Mouse (Mus musculus) erythroid progenitor cell, adult 5-6 weeks (primary cell): ENCODE results near the gene Hipk4. TPM values are rescaled to one million over a fixed set of nuclear protein-coding genes. Genes with fewer than 3 reads are reported as not detected.
"Not testable (repeated sequence)": the region's sequence is repeated elsewhere in the genome, so short reads cannot be mapped to it uniquely, and the experiment has no call there.

Source experiments
- ATAC-seq: replicated peaks from 2 replicates; pipeline ENCODE4 v1.8.0; 2016; ENCODE audit warnings: moderate number of reproducible peaks, mild to moderate bottlenecking, moderate TSS enrichment, inconsistent platforms; ENCODE audit not compliant: poor library complexity, low FRiP score, severe bottlenecking
- total RNA-seq, 2 experiments: library from RNA; stranded (forward) in 1 of 2; stranded (reverse) in 1 of 2; fragments of 150-400 nt in 1 of 2; fragments of 186-747, 209-891 nt in 1 of 2; gene quantifications; 2 replicates each; pipeline versions ENCODE4 v1.2.3 to v1.2.4; 2015 to 2017; ENCODE audit warnings: low replicate concordance in 2 of 2

Hipk4 gene
- total RNA-seq, 2 experiments from 2014 or later: not detected

DNA sequence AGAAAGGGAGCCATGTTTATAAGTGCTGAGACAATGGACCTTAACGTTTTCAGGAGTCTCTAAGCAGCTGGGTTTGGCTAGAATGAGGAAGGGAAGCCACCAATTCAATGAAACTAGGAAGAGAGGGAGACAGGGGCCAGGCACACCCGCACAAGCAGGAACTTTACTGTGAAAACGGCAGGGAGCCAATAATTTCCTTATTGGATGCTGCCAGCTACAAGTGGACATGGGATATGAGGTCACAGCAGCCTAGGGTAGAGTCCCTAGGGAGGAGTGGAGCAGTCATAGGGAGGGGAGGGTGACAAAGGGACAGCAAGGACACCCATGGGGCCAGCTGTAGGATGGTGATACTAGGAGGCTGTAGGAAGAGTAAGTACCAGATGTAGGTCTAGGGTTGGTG, 30.0 kb upstream of the Hipk4 start:
- no peak for ATAC-seq

- ATAC-seq: no peak
Observed at GRCm38 (mm10) chr7:27493450-27493849, 29.6 kb upstream of the Hipk4 start.

DNA sequence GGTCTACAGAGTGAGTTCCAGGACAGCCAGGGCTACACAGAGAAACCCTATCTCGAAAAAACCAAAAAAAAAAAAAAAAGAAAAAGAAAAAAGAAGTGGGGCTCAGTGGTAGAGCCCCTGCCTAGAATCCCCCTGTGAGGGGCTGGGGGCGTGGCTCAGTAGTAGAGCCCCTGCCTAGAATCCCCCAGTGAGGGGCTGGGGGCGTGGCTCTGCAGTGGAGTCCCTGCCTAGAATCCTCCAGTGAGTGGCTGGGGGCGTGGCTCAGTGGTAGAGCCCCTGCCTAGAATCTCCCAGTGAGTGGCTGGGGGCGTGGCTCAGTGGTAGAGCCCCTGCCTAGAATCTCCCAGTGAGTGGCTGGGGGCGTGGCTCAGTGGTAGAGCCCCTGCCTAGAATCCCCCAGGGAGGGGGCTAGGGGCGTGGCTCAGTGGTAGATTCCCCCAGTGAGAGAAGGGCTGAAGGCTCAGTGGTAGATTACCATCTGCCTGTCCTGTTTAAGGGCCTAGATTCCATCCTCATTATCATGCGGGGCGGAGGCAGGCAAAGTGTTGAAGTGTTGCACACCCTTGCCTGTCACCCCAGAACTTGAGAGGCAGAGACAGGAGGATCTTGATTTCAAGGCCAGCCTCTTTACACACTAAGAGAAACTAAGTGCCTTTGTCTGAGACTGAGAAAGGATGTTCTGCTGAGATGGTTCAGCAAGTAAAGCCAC, 28.3 kb upstream of the Hipk4 start:
- not testable (repeated sequence) for ATAC-seq

GRCm38 (mm10) chr7:27499036-27499435, 24.0 kb upstream of the Hipk4 start, which contains the start of gene Prx:
Prx (plus strand) TSS chr7:27499324.
- no peak for ATAC-seq

DNA sequence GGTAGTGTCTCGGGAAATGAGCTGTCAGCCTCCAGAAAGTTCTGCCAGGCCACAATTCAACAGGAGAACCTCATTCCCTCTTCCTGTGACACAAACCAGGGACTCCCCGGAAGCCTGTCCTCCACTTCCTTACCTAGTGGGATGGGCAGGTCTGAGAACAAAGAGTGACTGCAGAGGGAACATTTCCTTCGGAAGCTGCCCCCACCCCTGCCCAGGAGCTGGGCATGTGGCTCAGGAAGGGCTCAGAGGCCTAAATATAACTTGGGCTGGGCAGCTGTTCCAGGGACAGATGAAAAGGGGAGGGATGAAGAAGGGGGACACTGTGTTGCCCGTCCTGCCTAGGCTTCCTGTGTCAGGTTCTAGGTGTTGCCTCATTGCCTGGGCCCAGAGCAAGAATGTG, 21.4 kb upstream of the Hipk4 start:
- ATAC-seq: no peak

DNA sequence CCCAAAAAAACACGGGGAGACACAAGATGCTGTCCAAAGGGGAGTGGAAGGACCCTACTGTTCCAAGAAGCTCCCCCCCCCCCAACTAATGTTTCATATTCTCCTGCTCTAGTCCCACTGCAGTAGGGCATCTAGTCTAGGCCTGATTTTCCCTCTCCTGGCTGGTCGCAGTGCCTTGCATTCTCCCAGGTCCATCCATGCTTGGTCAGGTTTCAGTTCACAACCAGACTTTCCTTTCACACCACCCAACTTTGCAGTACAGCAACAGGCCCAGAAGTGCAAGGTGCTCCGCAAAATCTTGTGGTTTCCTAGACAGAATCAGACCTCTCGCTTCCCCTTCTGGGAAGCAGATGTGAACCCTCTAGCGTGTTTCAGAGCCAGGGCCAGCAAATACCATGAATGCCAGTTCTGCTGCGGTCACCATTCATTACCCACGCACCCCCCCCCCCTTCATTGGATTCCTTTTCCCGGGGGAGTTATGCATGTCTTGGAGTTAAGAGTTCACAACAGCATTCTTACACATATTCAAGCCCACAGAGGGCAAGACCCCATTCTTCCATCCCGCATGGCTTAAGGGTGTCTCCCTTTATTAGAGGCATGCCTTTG, 16.2 kb upstream of the Hipk4 start:
- no peak for ATAC-seq

GRCm38 (mm10) chr7:27507711-27508647, 15.1 kb upstream of the Hipk4 start:
- peak; percentile 89 for ATAC-seq

GRCm38 (mm10) chr7:27508648-27509005, 14.4 kb upstream of the Hipk4 start:
- peak; percentile 81 for ATAC-seq

DNA sequence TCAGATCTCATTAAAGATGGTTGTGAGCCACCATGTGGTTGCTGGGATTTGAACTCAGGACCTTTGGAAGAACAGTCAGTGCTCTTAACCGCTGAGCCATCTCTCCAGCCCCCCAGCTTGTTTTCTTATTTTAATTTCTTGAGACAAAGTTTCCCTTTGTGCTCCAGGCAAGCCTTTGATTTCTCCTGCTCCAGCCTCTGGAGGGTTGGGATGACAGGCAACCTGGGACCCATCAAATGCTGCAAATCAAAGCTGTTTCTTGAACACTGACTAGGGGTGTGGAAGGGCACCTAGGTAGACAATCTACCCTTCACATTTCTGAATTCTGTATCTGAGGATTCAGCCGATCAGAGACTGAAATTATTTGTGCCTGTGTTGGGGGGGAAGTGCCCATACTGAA, 12.3 kb upstream of the Hipk4 start:
- ATAC-seq: no peak

DNA sequence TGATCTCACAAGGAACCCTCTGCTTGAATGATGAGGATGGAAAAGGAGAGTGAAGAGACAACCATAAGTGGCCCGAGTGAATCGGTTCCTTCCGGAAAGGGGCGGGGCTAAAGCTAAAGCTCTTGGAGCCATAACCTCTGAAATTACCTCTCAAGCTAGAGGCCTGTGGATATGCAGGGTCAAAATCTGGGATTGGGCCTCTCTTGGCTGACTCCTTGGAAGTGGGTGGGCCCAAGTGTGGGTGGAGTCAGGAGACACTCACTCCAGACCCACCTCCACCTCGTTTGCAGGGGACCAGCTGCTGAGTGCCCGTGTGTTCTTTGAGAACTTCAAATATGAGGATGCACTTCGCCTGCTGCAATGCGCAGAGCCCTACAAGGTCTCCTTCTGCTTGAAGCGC, 8.1 kb upstream of the Hipk4 start:
- ATAC-seq: no peak

GRCm38 (mm10) chr7:27518314-27518713, 4.8 kb upstream of the Hipk4 start:
- ATAC-seq: no peak

DNA sequence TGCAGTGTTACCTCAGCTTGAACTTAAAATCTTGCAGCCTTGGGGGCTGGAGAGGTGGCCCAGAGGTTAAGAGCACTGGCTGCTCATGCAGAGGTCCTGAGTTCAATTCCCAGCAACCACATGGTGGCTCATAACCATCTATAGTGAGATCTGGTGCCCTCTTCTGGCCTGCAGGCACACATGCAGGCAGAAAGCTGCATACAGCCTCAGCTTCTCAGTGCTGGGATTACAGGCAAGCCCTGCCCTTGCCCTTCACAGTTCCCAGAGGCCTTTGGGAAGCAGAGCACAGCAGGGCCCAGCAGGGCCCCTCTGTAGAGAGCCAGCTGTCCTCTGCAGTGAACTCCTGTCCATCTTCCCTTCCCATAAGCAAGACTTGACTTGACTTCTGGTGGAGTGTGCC, 3.0 kb upstream of the Hipk4 start:
- no peak for ATAC-seq

DNA sequence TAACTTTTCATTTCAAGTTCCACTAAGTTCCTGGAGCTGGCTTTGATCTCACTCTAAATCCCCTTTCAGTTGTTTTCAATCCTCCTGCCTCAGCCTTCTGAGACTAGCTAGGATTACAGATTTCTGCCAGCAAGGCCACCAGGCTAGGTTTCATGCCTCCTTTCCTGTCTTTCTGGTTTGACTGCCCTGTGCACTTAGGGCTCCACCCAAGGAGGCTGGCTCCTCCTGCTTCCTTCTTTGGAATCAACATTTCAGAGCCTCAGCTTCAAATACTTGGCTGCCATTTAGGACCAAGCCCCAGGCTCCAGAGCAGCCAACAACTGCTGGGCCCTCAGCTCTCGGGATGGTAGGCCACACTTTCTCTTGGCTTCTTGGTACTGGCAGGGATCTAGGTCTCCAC, 2.5 kb upstream of the Hipk4 start:
- no peak for ATAC-seq

GRCm38 (mm10) chr7:27523805-27524204, 738 bp downstream of the Hipk4 start:
- no peak for ATAC-seq

GRCm38 (mm10) chr7:27526039-27526827, 3.2 kb downstream of the Hipk4 start:
- ATAC-seq: peak; percentile 92

DNA sequence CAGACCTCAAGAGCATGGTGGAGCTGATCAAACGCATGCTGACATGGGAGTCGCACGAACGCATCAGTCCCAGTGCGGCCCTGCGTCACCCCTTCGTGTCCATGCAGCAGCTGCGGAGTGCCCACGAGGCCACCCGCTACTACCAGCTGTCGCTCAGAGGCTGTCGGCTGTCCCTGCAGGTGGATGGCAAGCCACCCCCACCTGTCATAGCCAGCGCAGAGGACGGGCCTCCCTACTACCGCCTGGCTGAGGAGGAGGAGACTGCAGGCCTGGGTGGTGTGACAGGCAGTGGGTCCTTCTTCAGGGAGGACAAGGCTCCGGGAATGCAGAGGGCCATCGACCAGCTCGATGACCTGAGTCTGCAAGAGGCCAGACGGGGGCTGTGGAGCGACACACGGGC, 6.0 kb downstream of the Hipk4 start:
- no peak for ATAC-seq

GRCm38 (mm10) chr7:27530937-27531336, 7.9 kb downstream of the Hipk4 start:
- ATAC-seq: no peak

GRCm38 (mm10) chr7:27531707-27532106, 8.6 kb downstream of the Hipk4 start:
- no peak for ATAC-seq

DNA sequence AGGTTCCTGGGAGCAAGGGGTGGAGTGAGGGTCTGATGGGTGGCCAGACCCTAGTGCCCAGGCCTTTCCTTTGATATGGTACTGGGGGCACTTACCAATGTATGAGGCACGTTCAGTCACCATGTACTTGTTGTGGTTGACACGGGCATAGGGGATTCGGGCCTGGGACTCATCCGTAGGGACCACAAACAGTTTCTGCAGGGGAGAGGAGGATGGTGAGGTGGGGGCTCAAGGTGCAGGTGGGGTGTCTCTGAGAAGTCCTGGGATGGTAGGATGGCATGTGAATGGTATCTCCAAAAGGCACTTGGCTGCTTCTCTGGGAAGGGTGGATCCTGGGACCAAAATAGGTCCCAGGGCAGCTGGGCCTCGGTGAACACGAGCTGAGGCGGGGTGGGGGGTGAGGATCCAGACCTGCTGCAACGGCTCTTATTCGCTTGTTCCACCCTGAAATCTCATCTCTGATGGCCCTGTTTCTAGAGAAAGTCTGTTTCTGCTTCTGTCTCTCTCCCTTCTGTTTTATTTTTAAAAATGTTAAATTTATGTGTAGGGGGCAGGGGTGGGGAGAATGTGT, 9.5 kb downstream of the Hipk4 start:
- ATAC-seq: no peak

DNA sequence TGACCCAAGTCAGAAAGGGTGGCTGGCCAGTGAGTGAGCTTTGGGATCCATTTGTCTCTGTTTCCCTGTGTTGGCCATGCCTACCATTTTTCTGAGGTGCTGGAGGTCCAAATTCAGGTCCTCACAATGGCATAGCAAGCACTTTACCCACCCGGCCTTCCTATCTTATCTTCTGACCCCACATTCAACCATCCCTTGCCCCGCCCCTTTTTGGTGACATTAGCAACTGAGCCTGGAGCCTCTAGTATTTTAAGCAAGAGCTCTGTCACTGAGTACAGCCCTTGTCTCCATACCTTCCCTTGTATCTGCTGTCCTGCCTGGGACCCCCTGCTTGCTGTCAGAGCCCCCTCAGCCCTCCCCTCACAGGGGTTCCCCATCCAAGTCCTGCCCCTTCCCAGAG, 12.3 kb downstream of the Hipk4 start:
- peak; percentile 82 for ATAC-seq
